Mouse (Mus musculus) spleen, adult 2 months (tissue): ENCODE data around the gene Gm11172.

Experiments used
- CTCF ChIP-seq: fragments of 200-500 bp; IDR thresholded peaks from 2 replicates; pipeline ENCODE4 v1.5.1; 2011; ENCODE audit warnings: mild to moderate bottlenecking, inconsistent platforms; ENCODE audit not compliant: insufficient read depth, insufficient read length, insufficient replicate concordance; ENCODE audit errors: extremely low read depth
- POLR2A ChIP-seq: fragments of 200-500 bp; IDR thresholded peaks from 2 replicates; pipeline ENCODE4 v1.6.1; 2011; ENCODE audit warnings: low read depth, low read length, inconsistent platforms

- TF ChIP-seq POLR2A = no peak
- no peak for TF ChIP-seq CTCF
Observed at GRCm38 (mm10) chr16:10827766-10828460, 15.2 kb downstream of the Gm11172 start.
